Mouse (Mus musculus) urinary bladder, postnatal 36 days (tissue): ENCODE data around the gene Tecpr2.

Experiments
- DNase-seq, 2 experiments: peaks; one replicate each; pipeline ENCODE4 v3.0.0; 2022; ENCODE audit warnings: low spot score in 2 of 2, mixed read lengths in 1 of 2

Tecpr2 gene

GRCm38 (mm10) chr12:110977896-110978606 is 89.0 kb downstream of the Tecpr2 start:
- peak in 1 of 2 experiments; percentile 9 for DNase-seq

- DNase-seq, result peak; percentile 95 to 99
These were observed 89.7 kb downstream of the Tecpr2 start, which contains the start of gene Ankrd9 for GRCm38 (mm10) chr12:110978607-110979406. Gene Ankrd9 (minus strand): TSS chr12:110979040.

DNA sequence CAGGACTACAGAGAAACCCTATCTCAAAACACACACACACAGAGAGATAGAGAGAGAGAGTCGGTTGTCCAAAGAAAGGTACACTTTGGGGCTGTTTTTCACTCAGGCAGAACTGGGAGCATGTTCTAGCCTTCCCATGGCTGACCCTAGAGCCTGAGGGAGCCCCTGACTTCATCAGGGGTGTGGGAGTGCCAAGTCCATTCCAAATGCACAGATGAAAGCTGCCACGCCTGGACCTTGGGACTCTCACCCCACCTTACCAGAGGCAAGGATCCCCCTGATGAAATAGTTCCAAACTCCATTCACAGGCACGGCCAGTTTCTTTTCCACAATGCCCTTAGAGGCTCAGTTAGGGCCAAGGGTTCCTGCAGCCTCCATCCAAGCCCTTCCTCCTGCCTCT is 90.7 kb downstream of the Tecpr2 start:
- no peak for DNase-seq

GRCm38 (mm10) chr12:110981736-110982135 is 92.7 kb downstream of the Tecpr2 start:
- DNase-seq, result no peak

DNA sequence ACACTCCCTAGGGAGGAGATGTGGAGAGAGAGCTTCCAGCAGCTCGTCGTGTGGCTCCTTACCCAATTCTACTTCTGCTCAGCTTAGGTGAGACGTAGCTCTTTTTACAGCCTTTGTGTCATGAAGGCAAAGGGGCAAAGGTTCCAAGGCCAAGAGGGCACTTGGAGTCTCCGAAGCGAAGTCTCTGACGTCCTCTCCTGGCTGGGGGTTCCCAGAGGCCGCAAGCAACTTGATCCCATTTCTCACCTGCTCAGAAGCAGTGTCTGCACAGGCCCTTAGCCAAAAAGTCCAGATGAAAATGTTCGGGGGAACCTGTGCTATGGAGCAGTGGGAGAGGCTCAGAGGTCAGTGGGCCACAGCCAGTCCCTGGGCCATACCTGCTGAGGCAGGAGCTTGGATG is 94.0 kb downstream of the Tecpr2 start:
- DNase-seq, result no peak

- DNase-seq, result no peak
These were observed 94.7 kb downstream of the Tecpr2 start for GRCm38 (mm10) chr12:110983714-110984113.

DNA sequence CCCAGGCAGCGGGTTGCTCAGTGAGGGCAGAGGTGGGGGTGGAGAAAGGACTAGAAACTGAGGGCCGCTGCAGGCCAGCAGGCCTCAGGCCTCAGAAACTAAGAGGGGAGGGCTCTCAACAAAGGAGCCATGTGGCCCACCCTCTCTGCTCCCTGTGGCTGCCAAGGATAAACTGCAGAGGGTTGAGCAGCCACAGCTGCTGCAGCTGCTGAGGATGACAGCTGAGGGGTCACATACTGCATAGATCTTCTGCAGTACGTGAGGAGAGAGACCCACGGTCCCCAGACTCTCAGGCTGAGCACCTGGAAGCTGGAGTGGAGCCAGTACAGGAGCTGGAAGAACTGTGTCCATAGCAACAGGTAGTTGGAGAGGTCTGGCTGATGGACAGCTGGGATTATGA is 95.5 kb downstream of the Tecpr2 start:
- DNase-seq, result no peak

GRCm38 (mm10) chr12:110985141-110985540 is 96.1 kb downstream of the Tecpr2 start:
- DNase-seq, result no peak

GRCm38 (mm10) chr12:110986536-110987425 is 97.7 kb downstream of the Tecpr2 start:
- DNase-seq, result no peak

DNA sequence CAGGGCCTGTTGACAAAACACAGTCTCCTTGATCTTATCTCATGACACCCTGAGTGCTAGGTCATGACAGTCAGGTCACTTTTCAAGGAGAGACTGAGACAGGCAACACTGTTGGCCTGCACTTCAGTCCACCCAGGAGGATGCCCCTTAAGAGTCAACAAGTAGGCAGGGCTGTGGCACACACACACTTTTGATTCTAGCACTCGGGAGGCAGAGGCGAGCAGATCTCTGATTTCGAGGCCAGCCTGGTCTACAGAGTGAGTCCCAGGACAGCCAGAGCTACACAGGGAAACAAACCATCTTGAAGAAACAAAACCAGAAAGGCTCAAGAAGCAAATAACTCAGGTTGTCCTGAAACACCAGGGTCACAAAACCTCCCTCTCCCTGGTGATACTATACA is 100.3 kb downstream of the Tecpr2 start:
- no peak for DNase-seq

GRCm38 (mm10) chr12:110990500-110990899 is 101.4 kb downstream of the Tecpr2 start:
- DNase-seq, result no peak

- DNase-seq, result peak; percentile 64 to 81
These were observed 102.5 kb downstream of the Tecpr2 start for GRCm38 (mm10) chr12:110991361-110992127.

DNA sequence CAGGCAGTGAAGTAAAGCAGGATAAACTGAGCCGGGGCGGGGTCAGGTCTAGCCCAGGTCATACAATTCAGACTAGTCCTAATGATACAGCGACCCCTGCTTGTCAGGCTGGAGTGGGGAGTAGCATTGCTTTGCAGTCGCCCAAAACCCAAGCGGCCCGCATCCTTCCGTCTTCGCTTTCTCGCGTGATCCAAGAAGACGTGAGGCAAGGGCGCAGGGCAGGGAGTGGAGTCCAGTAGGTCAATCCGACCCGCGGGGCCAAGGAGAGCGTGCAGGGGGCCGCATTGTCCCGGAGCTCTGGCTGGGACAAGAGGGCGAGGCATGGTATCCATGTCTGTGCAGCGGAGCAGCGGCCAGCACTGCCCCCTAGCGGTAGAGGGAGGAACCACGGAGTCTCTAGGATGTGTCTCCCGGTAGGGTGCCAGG is 103.1 kb downstream of the Tecpr2 start:
- DNase-seq, result peak; percentile 91 to 92

- DNase-seq, result no peak
These were observed 103.7 kb downstream of the Tecpr2 start for GRCm38 (mm10) chr12:110992771-110993170.

DNA sequence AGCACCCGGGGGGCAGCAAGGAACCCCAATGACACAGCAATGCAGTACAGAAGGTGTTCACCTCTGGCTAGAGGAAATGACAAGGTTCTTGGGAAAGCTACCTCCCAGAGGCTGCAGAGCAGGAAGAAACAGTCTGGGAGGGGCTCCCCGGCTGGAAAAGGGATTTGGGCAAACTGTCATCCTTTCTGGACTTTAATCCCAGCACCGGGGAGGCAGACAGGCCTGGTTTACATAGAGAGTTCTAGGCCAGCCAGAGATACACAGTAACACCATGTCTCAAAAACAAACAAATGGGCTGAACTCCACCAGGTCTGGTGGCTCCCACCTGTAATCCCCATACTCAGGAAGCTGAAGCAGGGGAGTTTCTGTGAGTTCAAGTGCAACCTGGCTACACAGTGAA is 104.2 kb downstream of the Tecpr2 start:
- no peak for DNase-seq

- DNase-seq, result no peak
These were observed 105.6 kb downstream of the Tecpr2 start for GRCm38 (mm10) chr12:110994666-110995065.

DNA sequence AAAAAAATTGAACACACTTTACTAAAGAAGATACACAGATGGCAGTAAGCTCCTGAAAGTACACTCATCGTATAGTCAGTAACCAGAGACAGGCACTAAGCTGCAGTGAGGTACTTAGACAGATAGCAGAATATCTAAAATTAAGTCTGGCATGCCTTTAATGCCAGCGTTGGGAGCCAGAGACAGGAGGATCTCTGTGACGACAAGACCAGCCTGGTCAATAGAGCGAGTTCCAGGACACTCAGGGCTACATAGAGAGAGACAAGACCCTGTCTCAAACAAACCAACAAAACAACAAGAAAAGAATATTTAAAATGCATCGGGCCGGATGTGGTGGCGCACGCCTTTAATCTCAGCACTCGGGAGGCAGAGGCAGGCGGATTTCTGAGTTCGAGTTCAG is 109.0 kb downstream of the Tecpr2 start:
- no peak for DNase-seq

DNA sequence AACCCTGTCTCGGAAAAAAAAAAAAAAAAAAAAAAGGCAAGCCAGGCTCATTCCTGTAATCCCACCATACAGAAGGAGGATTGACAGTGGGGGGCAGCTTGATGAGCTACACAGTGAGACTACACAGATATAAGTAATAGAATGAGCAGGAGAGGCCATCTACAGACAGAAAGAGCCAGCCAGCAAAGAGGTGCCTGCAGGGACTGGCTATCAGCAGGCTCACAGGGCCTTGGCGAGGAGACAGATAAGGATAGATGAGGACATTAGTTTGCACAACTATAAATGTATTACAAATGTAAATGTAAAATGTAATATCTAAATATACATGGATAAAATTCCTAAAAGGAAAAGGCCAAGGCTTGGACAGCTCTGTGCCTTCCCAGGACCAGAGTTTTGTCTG is 110.8 kb downstream of the Tecpr2 start:
- no peak for DNase-seq

DNA sequence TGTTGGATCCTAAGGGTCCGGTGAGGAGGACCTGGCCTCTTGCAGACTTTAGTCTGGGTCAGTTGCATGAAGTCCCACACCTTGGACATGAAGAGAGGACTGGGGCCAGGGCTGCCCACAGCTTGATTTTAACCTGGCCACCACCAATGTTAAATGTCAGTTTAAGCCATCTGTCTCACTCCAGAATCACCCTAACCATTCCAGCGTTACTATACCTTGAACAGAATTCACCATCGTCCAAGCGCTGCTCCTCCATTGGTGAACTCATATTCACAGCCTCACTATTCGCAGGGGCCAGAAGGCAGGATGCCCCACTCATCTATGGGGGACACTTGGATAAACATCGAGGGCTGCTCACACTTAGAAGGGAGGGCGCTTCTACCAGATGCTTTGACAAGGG is 111.9 kb downstream of the Tecpr2 start:
- DNase-seq, result no peak

DNA sequence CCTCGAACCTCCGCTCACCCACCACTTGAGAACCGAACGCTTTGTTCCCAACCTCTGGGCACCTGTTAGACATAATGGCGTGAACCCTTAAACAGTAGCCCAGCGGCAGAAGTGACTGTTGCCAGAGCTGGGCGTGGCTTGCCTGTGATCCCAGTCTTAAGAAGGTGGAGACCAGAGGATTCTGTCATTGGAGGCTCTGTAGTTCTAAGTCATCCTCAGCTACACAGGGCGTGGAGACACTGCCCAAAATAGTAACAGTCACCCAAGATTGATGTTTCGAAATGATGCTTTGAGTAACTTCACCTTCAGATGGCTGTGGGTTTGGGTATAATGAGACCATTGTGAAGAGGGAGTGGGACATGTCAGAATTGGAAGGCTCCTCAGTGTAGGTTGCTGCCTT is 115.1 kb downstream of the Tecpr2 start:
- DNase-seq, result no peak

DNA sequence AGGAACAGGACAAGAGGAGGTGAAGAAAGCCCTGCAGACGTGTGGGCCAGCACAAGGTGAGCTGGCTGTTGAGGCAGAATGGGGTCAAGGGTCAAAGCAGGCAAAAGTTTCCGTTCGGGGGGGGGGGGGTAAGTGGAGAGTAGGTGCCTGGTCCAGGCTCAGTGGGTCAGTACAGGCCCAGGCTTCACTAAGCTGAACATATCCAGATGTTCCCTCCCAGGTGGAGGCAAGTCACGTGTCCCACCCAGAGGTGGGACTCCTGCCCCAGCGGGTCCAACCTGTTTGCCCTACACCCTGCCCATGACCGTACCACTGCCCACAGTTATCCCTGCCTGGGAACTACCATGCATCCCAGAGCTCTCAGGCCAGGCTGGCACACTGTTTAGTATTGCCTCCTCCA is 116.7 kb downstream of the Tecpr2 start:
- no peak for DNase-seq
